Mouse (Mus musculus) ES-CJ7 (cell line): ENCODE results near the gene Cdh23.
"Not testable (repeated sequence)": the region's sequence is repeated elsewhere in the genome, so short reads cannot be mapped to it uniquely, and the experiment has no call there.

Experiments
- DNase-seq: peaks from one replicate; pipeline ENCODE4 v3.0.0; 2011; ENCODE audit warnings: low read depth, low spot score

Cdh23 gene

GRCm38 (mm10) chr10:60696390-60696789, at the start of gene Cdh23:
Gene Cdh23, minus strand, starts transcription at chr10:60696490.
- DNase-seq = no peak

- DNase-seq = no peak
Measured at GRCm38 (mm10) chr10:60744543-60745290, 48.4 kb upstream of the Cdh23 start.

- DNase-seq = no peak
Measured at GRCm38 (mm10) chr10:60743681-60744080, 47.4 kb upstream of the Cdh23 start.

DNA sequence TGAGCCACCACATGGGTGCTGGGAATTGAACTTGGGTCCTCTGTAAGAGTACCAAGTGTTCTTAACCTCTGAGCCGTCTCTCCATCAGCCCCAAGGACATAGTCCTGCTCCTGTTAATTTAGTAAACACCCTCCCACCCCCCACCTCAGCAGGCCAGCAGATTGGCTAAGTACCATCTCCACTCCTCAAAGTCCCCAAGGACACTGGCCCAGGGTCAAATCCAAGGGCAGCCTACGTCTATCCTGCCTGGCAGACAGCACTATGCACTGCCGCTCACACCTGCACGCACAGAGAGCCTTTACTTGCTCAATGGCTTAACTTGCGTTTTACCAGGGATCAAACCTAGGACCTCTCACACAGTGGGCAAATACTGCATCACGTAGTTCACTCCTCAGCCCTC, 46.7 kb upstream of the Cdh23 start:
- peak; percentile 56 for DNase-seq

GRCm38 (mm10) chr10:60742296-60742695, 46.0 kb upstream of the Cdh23 start:
- peak; percentile 48 for DNase-seq

- DNase-seq = no peak
Measured at GRCm38 (mm10) chr10:60741435-60741834, 45.1 kb upstream of the Cdh23 start.

DNA sequence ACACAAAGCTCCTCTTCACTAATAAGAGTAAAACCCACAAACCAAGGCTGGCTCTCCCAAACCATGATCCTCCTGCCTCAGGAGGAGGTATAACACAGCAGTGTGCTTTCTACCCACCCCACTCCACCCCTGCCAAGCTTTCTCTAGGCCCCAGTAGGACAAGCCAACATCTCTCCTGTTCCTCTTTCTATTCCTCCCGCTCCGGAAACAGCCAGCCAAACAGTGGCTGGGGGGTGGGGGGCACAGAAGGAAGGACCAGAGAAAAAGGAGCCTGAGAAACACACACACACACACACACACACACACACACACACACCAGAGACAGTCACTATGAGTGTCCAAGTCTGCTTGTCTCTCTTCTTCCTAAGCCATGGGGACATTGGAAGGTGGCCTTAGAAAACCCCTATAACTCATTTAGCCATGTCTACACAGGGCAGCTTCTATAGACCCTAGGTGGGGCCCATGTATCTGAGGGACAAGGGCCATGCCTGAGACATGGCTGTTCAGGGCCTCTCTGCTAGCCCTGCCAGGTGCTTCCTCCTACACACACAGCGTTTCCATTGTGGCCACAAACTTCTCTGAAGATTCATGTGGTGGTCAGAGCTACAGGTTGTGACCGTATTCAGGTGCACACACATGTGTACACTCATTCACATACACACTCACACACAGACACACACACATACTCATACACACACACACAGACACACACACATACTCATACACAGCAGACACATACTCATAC, 43.5 kb upstream of the Cdh23 start:
- no peak for DNase-seq

DNA sequence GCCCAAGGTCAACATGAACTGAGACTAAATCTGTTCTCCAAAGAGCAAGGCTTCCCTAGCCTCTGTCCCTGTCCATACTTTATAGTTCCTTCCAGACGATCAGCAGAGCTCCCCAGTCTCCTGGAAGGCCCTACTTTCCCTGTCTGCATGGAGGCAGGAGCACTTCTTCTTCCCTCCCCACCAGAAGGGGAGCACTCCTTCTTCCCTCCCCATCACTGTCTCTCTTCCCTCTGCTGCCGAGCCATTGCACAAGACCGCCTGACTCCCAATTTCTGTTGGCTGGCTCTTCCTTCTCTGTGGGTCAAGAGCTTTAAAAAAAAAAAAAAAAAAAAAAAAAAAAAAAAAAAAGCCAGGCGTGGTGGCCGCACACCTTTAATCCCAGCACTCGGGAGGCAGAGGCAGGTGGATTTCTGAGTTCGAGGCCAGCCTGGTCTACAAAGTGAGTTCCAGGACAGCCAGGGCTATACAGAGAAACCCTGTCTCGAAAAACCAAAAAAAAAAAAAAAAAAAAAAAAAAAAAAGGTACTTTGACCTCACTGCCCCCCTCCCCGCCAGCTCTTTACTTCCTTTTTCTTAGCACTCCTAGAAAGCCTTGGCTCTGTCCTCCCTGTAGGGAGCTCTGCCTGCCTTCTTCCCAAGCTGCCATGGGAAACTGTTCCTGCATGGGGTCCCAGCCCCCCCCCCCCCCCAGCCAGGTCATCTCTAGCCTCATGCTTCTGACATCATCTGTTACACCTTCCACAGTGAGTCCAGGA, 41.8 kb upstream of the Cdh23 start:
- no peak for DNase-seq

DNA sequence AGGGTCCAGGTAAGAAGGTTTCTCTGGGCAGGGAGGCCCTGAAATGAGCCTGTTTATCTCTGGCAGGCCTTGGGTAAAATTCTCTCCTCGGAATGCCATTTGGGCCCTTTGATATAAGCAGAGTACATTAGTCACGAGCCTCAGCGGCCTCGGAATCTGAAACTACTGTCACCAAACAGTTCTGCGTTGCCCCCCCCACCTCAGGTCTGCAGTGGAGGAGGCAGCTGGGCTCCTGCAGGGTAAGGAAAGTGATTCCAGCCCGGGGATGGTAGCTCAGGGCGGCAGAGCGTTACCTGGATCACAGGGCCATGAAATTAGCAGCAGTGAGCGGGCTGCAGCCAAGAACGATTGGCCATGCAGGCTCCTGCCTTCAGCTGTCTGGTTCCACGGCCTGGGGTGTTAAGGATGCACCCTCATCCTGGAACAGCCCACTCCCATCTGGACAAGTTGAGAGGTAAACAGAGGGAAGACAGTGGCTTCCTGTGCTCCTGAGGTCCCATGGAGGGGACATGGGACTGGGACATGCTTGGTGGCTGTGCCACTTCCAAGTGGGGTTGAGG, 41.0 kb upstream of the Cdh23 start:
- DNase-seq = no peak

GRCm38 (mm10) chr10:60735737-60736136, 39.4 kb upstream of the Cdh23 start:
- DNase-seq = no peak

DNA sequence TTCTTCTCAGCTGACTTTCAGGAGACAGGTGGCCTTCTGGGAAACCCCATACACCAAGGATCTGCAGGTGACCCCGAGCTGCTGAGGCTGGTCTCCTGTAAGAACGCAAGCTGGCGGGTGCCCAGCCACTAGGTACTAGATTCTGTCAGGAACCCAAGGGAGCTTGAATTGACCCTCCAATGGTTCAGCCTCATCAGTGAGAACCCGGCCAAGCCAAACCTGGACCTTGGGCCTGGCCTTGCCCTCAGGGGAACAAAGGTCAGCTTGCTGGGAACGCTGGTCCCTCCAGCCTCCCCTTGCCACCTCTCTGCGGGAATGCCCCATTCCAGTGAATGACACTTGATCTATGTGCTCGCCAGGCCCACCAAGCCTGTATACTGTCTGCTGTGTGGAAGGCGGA, 37.2 kb upstream of the Cdh23 start:
- DNase-seq = no peak

DNA sequence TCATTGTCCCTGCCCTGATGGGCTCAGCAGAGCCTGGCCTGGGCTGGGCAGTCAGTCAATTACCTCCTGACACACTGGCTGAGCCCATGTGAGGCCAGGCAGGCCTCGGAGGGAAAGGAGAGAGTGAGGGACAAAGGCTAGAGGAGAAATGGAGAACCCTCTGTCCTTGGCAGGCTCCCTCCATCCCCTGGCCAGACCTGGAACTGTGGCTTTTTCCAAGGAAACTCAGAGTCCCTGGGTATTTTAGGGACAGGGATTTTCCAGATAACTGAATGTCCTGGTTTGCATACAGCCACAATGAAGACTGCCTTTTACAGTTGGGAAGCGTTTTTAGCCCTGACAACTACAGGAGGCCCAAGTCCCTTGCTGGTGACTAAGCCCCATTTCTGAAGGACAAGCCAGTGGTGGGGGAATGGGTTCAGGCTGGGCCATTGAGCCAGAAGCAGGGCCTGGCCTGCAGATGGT, 36.1 kb upstream of the Cdh23 start:
- DNase-seq = no peak

DNA sequence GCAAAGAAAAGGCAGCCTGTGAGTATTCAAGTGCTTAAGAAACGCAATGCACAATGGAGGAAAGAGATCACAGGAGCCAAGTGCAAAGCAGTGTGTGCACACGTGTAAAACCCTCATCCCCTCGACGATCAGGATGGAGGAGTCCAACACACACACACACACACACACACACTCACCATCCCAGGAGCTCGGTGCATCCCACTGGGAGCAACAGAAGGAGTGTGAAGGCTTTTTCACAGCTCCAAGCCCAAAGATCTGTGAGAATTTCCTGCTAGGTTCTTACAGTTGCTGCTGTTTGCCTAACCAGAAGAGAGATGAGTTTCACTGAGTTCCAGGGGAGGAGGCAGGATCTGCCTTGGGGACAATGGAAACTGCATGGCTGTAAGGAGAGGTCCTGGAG, 35.5 kb upstream of the Cdh23 start:
- no peak for DNase-seq

DNA sequence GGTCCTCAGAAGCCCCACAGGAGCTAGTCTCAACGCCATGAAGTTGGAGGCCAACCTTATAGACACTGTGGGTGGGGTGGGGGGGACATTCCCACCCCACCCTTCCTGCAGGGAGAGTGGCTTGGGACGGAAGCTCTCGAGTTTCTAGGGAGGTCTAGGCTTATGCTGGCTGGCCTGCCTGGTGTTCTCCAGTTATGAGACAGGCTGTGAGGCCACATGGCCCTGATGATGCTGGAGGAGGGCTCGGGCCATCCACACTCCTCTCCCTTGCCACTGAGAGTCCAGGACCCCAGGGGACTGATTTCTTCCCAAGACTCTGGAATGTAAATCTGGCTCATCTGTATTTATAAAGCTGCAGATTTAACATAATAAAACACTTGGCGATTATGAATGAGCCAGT, 31.0 kb upstream of the Cdh23 start:
- peak; percentile 70 for DNase-seq

GRCm38 (mm10) chr10:60726896-60727295, 30.6 kb upstream of the Cdh23 start:
- peak; percentile 89 for DNase-seq

DNA sequence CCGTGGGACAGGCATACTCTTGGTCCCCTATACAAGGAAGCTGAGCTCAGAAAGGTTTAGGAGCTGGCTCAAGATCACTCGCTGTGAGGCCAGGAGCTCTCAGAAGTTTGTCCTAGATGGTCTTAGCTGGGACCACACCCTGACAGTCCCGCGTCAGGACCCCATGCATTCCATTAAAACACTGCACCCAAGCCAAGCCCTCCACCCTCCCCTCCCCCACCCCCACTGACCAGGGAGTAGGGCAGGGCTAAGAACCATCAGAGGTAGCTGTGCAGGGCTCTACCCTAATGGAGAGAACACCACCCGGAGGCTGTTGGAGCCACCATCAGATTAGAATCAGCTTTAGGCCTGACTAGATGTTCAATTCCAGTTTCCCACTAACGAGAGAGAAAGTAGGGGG, 28.2 kb upstream of the Cdh23 start:
- DNase-seq = peak; percentile 84

DNA sequence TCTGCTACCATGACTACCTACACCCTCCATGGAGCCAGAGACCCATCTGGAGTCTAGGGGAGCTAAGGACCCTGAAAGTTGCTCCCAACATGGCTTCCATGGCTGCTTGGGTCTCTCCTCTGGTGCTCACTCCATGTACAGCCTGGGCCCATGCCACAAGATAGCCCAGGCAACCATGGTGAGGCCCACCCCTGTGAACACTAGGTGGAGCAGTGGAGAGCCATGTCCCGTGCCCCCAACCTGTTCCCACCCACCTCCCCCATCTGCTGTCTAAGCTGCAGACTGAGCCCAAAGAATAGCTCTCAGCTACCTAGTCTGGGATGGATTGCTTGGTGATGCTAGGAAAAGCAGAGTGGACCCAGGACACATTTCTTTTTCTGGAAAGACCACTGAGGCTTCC, 27.1 kb upstream of the Cdh23 start:
- peak; percentile 71 for DNase-seq

DNA sequence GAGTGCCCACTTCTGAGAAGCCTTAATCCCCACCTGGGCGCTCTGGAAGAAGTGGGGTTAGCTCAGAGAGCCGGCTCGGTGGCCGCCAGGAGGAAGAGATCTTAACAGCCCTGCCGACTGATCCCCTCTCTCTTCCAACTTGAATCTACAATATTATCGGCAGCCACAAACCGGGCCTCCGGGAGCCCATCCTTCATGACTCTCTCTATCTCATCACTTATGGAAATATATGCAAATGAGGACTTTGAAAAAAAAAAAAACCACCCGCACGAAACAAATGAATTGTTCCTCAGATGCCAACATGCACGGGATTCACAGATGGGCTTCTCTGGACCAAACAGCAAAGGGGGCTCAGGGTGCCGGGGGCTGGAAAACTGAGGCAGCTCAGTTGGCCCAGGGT, 25.4 kb upstream of the Cdh23 start:
- DNase-seq = no peak

GRCm38 (mm10) chr10:60720461-60720860, 24.2 kb upstream of the Cdh23 start:
- peak; percentile 79 for DNase-seq

GRCm38 (mm10) chr10:60718491-60718890, 22.2 kb upstream of the Cdh23 start:
- DNase-seq = peak; percentile 59

DNA sequence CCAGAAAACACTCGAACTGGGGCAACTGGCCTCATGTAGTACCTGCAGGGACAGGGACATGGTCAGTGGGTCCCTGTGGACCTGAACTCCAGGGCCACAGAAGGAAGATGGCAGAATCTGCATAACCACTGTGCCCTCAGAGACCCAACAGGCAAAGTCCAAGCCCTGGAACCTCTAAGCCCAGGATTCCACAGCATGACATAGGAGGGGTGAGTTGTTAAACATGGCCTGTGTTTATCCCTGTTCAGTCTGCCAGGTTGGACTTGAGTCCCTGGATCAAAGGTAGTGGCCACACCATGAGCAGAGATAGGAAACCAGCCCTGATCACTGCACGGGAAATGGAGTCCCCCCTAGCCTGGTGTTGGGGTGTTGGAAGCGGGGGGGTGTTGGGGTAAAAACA, 20.2 kb upstream of the Cdh23 start:
- DNase-seq = no peak

DNA sequence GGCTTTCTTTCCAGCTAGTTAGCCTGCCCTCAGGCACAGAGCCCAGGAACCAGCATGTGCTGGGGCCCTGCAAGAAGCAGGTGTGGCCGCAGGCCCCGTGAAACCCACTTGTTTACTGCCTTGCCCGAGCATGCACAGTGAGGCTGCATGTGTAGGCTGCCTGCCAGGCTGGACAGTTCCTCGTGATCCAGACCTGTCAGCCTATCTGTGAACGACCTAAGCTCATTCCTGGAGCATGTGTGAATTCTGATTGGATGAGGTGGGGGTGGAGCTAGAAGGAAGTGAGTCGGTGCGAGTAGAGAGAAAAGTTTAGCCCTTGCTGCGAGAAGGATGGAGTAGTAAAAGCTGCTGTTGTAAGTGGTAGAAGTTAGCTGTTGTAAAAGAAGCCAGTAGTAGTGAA, 16.0 kb upstream of the Cdh23 start:
- not testable (repeated sequence) for DNase-seq
